Mouse (Mus musculus) testis, postnatal 14 days (tissue): ENCODE results near the gene Impdh1.

Source experiments
- DNase-seq: peaks from one replicate; pipeline ENCODE4 v3.0.0; 2021; ENCODE audit warnings: low spot score

Gene Impdh1

DNA sequence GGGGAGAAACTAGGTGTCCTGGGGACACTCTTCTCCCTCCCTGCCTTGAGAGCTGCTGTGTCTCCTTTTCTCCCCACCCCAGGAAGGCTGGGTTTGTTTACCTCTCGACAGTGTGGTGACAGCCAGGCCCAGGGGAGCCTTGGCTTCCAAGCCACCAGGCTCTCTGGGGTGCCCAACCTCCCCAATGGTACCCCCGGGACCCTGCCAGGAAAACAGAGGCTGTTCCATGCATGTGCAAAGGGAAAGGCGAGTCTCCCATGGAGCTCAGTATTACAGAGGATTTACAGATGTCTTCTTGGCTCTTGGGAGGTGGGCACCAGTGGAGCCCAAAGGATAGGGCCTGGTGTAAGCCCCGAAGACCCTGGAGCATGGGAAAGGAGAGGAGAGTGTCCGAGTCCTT, 2.7 kb downstream of the Impdh1 start:
- DNase-seq: no peak

DNA sequence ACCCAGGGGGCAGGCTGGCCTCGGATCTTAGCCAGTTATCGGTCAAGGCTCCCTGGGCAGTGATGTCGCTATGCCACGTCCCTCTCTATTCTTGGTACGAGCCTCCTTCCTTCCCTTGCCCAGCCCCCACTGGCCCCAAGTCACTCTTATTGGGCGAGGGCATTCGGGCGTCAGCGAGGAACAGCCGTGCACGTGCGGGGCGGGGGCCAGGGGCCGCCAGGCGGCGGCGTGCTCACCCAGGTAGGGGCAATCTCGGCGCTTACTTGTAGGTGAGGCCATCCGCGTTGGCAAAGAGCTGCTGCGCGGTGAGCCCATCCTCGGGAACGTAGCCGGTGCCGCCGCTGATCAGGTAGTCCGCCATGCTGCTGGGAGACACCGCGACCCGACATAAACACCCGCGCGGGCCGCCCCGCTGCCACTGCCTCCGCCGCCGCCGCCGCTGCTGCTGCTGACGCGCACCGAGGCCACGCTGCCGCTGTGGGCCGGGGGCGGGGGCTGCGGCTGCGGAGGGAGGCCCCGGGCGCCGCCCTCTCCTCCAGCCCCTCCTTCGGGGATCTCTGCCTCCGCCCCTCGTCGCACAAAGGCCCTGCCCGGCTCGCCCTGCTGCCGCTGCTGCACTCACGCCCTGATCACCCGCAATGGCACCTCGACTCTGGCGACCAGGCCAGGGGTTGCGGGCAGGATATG, 4.2 kb downstream of the Impdh1 start:
- DNase-seq: peak; percentile 67

DNA sequence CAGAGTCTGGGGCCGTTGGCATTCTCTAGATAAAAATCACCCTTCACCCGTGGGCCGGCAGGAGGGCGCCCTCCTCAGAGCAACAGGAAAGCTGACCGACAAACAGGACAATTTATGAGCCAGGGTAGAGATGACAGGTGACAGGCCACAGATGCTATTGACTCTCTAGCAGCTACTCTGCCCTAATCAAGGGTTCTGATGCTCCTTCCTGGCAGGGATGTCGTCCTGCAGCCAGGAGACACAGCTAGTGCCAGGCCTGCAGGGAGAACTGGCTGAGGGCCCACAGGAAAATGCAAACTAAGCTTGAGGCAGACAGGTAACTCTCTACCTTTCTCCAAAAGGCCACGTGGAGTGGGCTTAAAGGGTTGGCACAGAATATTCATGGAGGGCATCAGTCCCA, 5.0 kb downstream of the Impdh1 start:
- no peak for DNase-seq

DNA sequence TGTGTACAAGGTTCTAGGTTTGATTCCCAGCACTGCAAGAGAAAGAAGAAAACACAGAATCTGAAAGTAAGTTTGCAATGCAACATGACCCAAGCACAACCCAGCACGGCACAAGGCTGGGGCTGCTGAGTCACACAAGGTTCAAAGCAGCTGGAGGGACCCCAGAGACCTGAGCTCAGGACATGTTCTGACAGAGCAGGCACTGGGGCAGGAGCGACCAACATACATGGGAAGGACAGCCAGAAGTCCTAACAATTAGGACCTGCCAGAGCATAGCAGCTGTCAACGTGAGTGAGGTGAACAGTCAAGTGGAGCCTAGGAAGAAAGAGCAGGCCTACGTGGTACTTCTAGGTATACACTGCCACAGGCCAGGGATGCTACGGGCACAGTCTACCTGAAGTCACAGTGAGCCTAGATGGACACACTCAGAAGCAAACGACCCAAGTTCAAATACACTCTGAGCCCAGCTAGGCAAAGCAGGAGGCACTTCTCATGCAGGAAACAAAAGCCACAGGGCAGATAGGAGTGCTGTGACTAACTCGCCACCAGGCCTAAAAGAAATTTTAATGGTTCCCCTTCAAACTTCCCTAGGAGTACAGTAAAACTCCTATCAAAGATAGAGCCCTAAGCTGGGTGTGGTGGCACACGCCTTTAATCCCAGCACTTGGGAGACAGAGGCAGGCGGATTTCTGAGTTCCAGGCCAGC, 5.8 kb downstream of the Impdh1 start:
- no peak for DNase-seq

DNA sequence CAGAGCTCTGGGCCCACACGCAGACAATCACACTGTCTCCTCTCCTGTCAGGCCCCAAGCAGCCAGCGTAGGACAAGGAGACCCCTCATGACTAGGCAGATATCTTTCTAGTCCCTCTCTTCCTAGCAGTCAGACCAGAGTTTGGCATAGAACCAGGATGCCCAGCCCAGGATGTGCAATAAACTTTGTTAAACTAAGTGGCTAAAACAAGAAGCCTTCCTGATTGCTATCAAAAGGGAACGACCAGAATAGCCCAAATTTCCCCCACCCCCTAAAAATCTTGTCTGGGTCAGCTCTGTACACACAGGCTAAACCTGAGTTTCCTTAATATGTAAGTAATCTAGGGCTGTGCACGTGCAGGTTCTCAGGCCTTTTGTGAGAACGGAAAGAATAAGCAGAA, 8.0 kb downstream of the Impdh1 start:
- DNase-seq: no peak

DNA sequence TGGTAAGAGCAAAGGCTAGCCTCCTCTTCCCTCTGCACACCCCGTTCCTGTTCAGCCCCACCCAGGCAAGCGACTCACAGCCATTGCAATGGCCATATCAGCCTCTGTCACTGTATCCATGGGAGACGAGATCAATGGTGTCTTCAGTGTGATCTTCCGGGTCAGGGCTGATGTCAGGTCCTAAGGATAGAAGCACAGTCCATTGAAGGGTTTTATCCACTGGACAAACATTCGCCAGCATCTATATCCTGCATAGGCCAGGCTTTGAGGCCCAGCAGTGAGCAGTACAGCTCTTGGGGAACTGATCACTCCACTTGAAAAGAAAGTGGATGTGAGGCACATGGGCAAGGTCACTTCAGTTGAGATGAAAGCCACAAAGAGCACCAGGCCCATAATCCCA, 9.1 kb downstream of the Impdh1 start:
- no peak for DNase-seq

DNA sequence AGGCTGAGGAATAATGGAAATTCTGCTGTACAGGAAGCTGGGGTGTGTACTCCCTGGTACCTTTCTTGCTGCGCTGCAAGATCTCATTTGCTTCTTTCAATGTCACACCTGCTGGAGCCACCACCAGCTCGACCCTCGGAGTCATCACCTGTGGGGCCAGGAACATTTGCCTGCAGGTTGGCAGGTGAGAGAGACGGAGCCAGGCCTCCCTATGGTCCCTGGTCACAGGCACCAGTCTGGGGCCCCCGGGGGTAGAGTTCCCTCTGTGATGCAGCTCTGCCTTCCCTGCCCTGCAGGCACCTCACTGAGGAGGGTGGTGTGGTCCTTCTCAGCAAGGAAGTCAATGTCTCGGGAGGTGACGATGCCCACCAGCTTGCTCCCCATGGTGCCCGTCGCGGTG, 10.2 kb downstream of the Impdh1 start:
- DNase-seq: no peak

DNA sequence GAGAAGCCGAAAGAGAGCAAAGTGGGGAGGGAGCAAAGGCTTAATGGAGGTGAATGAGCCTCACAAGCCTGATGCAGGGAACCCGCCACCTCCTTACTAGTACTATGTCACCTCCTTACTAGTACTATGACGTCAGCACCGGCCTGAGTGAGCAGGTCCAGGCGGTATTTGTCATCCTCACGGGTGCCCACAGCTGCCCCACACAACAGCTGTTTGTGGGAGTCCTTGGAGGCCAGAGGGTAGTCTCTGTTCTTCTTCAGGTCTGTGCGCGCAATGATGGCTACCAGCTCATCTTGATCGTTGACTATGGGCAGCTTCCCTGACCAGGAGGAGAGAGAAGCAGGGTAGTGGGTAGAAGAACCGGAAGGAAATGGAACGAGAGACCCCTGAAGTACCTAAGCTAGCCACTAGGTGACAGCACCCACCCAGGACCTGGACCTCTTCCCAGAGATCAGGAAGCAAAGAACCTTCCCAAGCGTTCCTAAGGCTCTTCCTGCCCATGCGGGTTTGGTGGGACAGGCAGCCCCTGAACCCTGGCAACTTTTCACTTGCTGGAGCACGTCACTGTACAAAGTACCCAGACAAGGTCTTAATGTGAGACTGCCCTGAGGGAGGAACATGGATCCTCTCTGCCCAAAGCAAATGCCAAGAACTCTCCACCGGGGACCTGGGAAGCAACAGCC, 11.1 kb downstream of the Impdh1 start:
- DNase-seq: no peak

DNA sequence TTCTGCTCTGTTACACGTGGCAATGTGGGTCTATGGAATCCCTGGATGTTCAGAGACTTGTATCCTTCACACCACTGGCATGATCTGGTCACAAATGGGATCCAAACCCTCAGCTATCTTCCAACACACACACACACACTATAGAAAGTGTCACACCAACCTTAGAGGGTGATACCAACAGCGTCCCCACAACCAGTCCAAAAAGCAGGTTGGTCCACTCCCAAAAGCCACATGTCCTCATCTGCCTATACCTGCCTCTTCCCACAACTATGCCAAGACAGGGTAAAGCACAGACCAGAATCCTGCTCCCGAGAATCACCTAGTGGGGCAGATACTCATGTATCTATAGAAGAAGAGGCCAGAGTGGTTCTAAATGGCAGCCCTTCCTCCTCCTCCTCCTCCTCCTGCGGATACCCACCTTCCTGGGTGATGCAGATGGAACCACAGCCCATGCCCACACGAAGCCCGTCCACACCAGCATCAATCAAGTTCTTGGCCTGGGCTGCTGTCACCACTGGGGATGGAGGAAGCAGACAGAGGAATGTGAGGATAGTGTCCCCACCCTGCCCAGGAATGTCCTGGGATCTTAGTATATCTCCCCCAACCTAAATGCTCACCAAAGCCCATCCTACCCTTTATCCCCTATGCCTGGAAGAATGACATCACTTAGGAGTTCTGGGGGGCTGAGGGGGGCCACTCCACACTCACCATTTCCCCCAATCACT, 12.1 kb downstream of the Impdh1 start:
- DNase-seq: no peak

DNA sequence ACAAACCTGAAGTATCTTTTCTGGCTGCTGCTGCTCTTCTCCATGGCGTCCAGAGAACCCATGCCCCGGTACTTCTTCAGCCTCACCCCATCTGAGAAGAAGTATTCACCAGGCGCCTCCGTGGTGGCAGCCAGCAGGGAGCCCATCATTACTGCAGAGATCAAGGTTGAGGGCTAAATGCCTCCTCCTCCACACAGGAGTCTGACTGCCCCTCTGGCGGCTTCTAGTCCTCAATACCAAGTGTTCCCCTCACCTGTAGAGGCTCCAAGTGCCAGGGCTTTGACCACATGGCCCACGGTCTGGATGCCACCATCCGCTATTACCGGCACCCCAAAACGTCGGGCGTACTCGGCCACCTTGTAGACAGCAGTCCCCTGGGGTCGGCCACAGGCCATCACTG, 13.1 kb downstream of the Impdh1 start:
- no peak for DNase-seq

DNA sequence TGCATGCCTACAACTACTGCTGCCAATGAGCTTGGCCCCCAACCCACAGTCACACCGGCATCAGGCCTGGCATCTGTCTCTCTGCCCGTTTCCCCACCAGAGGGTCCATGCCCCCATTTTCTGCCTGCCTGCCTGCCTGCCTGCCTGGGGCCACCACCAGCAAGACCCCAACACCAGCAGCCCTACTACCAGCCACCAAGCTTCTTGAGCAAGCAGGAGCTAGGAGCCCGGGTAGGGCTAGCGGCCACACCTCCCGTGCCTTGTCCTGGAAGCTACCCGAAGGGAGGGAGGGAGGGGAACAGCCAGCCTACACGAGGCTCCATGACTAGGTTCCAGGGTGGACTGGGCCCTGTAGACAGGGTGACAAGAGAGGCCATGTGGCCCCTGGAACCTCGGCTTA, 14.2 kb downstream of the Impdh1 start:
- no peak for DNase-seq

DNA sequence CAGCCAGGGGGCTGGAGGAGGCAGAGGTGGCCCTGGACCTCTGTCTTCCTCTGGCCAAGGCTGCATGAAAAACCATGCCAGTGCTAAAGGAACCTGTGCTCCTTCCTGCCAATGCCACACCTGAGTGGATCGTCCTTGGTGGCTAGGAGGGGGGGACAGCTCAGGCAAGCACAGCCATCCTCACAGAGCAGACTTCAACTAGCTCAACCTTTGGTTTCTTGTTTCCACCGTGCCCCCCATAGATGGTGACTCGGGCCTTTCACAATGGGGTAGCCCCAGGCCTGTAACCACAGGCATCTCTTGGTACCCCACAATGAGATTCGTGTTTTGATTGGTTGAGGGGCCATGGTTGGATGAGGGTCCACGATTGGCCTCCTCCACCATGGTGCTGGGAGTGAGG, 14.8 kb downstream of the Impdh1 start:
- DNase-seq: no peak

DNA sequence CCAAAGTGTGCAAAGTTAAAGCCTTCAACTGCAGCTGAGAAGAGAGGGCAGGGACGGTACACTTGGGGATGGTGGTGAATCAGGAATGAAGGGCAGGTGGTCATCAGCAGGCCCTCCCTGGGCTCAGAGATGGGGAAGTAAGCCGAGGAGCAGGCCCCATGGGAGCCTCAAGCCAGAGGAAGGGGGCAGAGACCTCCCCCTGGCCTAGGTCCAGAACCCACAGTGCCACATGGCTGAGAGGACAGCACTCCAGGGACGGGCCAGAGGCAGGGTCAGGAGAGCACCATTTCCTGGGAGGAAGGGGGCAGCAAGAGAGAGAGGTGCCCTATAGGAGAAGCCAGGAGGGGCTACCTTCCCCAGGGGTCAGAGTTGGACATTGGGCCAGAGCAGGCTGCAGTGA, 15.7 kb downstream of the Impdh1 start:
- DNase-seq: no peak

DNA sequence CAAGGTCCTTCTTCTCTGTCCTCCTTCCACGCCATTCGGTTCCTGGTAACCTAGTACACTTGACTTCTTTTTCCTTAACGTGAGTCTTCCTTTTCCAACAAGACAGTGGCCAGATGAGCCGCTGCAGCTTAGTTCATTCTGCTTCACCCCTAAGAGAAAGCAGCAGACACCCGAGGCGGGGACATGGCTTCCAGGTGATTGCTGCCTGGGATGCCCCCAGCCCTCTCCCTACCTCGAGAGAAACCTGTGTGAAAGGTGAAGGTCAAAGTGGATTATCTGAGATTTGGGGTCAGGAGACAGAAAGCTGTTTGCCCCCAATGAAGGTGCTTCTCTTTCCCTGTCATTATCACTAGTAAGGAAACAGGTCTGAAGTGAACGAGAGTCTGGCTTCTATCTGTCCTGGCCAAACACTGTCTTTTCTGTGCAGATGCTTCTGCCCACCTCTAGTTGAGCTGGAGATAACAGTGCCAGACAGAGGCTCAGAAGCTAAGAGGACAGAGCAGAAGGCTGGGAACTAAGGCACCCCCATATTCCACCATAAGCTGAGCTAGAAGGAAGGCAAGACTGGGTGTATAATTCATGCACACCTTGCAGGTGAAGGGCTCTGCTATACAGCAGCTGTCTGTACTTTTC, 16.8 kb downstream of the Impdh1 start:
- no peak for DNase-seq

DNA sequence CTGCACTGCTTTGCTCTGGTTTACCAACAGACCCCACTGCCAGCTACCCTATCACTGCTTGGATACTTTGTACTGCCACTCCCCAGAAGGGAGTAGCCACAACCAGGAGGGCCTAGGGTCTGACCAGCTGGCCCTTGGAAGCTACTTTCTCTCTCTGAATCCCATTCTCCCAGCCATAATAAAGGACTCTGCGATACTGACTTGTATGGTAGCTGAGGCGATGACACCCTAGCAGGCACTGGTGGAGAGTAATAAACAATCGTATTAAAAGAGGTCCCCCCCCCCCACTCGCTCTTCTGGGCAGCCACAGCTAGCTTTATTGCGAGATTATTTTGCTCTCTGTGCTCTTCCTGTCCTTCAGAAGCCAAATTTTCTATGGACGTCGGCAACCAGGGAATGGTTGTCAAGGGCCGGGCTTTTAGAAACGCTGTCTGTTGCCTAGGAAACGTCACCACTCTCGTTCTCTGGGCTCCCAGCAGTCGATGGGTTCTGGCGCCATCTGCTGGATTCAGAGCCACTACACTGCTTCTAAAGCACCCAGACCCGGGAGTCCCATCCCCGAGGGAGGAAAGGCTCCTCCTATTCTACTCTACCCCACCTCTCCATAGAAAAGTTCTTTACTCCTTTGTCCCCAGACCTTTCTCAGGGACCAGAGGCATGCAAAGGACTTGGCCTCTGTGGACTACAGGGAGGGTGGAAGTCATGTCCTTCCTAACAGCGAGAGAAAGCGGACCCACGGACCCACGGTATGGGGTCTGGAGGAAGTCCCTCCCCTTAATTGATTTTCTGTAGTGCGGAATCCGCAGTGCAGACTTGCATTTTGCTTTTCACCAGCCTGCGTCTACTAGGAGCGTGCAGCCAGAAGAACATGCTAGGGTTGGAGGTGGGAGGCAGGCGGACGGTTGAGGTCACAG, 17.6 kb downstream of the Impdh1 start:
- peak; percentile 79 for DNase-seq

DNA sequence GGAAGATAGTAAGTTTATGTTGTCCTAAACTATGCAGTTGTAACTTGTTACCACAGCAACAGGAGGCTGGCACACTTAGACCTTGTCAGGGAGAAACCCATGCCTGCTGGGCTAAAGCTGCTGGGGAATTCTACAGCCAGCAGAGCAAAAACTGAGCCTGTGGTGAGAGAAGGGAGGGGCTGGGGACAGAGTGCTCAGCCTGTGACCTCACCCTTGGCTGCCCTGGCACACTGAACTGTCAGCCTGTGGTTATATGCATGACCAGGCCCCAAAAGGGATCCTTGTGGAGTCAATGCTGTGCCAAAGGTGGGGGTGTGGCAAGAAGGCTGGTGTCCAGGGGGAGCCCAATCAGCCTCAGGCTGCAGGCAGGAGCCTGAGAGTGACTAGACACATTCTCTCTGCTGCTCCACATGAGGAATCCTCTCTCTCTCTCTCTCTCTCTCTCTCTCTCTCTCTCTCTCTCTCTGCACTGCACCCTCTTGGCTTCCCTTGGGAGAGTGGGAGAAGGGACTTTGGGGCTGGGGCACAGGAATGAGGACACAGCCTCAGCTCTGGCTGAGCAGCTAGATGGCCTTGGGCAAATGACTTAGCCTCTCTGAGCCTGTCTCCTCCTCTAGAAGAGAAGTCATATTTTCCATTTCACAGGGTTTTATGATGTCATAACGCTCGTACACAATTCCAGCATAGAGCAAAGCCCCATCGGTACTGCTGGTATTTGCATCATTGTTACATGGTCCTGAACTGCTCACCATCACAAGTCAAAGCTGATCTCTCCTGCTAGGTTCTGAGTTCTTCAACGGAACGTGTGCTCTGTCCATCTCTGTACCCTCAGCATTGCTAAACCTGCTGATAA, 20.1 kb downstream of the Impdh1 start:
- DNase-seq: no peak

DNA sequence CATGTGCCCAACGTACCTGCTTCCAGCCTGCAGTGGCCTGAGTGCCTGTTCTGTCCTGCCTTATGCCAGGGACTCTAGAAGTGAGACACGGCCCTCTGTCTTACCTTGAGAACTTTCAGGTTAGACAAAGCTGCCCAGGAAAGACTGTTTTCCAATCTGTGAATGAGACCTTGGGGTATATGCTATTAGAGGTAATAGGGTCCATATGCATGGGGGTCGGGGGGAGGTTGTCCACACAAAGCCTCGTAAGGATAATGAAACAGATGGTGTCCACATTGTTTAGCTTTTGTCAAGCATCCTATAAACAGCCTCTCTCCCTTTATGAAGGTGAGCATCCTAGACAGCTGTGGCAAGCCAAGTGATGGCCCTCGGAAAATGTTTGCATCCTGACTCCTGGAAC, 21.0 kb downstream of the Impdh1 start:
- no peak for DNase-seq

DNA sequence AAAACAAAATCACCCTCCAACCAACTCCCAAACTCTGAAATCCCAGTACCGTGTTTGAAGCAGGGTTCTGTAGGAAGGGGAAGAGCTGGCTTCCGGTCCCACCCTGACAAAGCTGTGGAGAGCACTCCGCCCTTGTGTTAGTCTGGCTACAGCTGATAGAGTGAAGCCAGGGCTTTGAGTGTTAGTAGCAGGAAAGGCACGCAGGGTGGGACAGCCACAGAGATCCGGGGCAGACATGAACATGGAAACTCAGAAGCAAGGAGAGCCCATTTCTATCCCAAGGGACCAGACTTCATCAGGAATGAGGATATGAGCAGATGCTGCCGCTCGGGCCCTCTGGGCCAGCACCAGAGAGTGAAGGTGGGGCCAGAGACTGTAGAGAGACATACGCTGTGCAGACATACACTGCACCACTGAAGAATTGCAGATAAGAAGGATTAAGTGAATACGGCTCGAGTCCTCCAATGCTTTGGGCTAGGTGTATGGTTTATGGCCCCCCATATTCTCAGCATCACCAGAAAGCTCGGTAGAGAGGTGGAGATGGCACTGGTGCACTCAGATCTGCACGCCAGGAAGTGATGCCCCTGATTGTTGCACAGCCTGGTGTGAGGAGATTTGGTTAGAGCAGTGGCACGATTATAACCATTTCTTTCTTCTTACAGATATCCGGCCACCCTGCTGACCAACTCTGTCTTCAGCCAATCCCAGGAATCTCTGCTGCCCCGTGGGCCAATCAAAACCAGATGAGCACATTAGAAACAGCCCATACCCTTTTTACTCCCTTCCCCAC, 22.0 kb downstream of the Impdh1 start:
- DNase-seq: no peak

DNA sequence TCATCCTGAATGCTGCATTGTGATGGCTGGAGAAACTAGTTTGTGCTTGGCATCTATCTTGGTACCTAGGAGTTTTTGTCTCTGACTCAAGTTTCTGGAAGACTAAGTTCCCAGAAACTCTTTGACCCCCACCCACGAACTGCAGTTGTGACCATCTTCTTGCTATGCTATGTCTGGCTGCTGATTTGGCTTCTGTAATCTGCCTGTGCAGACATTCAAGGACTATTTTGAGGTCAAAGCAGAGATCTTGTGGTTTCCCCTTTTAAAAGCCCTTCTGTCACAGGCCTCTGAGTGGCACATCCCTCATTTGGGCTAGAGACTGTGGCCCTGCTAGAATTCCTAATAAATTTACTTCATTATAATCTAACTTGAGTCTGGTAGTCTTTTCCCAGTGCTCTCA, 28.2 kb downstream of the Impdh1 start:
- DNase-seq: no peak
